Mouse (Mus musculus) liver, postnatal 0 days (tissue): Measurements from ENCODE around the gene Zfp317. TPM values are rescaled to one million over a fixed set of nuclear protein-coding genes. Genes with fewer than 3 reads are reported as not detected.
"Not testable (repeated sequence)": the region's sequence is repeated elsewhere in the genome, so short reads cannot be mapped to it uniquely, and the experiment has no call there.

Source experiments
- ATAC-seq: fragments of 200-750 bp; cut with Nextera tagmentation; 2 replicates; pipeline ENCODE4 v1.8.0; 2017; ENCODE audit warnings: mild to moderate bottlenecking, moderate library complexity
- DNase-seq: peaks from one replicate; pipeline ENCODE4 v3.0.0-alpha.2; 2016
- H3K27ac ChIP-seq: fragments of 300-500 bp; sonication (generic); 2 replicates; pipeline ENCODE4 v1.5.1; 2014; ENCODE audit warnings: antibody characterized with exemption, moderate library complexity, mild to moderate bottlenecking, low read depth
- H3K27me3 ChIP-seq: fragments of 300-500 bp; sonication (generic); 2 replicates; pipeline ENCODE4 v1.6.1; 2014; ENCODE audit warnings: low read length, control low read depth, mixed read lengths; ENCODE audit not compliant: insufficient read depth
- H3K36me3 ChIP-seq: fragments of 300-500 bp; sonication (generic); replicated peaks from 2 replicates; pipeline ENCODE4 v1.6.1; 2014; ENCODE audit warnings: mild to moderate bottlenecking, control low read depth, low read length, moderate library complexity, mixed read lengths; ENCODE audit not compliant: insufficient read depth
- H3K4me1 ChIP-seq: fragments of 300-500 bp; sonication (generic); 2 replicates; pipeline ENCODE4 v1.6.1; 2014; ENCODE audit warnings: antibody characterized with exemption, mild to moderate bottlenecking, control low read depth; ENCODE audit not compliant: insufficient read depth
- H3K4me2 ChIP-seq: fragments of 300-500 bp; sonication (generic); 2 replicates; pipeline ENCODE4 v1.6.1; 2014; ENCODE audit warnings: low read depth, mild to moderate bottlenecking, low read length, moderate library complexity, mixed read lengths
- H3K4me3 ChIP-seq: fragments of 300-500 bp; sonication (generic); 2 replicates; pipeline ENCODE4 v1.5.1; 2014; ENCODE audit warnings: low read depth, low read length
- H3K9ac ChIP-seq: fragments of 300-500 bp; sonication (generic); replicated peaks from 2 replicates; pipeline ENCODE4 v1.6.1; 2014; ENCODE audit warnings: mild to moderate bottlenecking, moderate library complexity
- H3K9me3 ChIP-seq: fragments of 300-500 bp; sonication (generic); 2 replicates; pipeline ENCODE4 v1.6.1; 2016; ENCODE audit warnings: mild to moderate bottlenecking, control low read depth, low read length, mixed read lengths
- CTCF ChIP-seq: sonication (generic); IDR thresholded peaks from 2 replicates; pipeline ENCODE4 v1.5.1; 2016; ENCODE audit warnings: antibody characterized with exemption, low read depth
- EP300 ChIP-seq: IDR thresholded peaks from 2 replicates; pipeline ENCODE4 v1.6.1; 2016; ENCODE audit warnings: antibody characterized with exemption, low read depth, mild to moderate bottlenecking
- WGBS: fragments of 180-500 bp; shearing (Covaris S2); extraction: QIAGEN DNeasy Blood & Tissue Kit; methylation state at CpG from one replicate; pipeline ENCODE4 v1.1.7; 2014; ENCODE audit not compliant: insufficient replicate concordance; 5-methylcytosine and 5-hydroxymethylcytosine counted together
- polyA plus RNA-seq: library from polyadenylated mRNA; unstranded; fragments of >200 nt; fragmentation: Nextera tagmentation; extraction: Ambion mirVana; gene quantifications from 2 replicates; pipeline ENCODE4 v1.2.1, GENCODE M21; 2015

The Zfp317 gene
- polyA plus RNA-seq, 1 experiment from 2014 or later = 4.1 TPM

DNA sequence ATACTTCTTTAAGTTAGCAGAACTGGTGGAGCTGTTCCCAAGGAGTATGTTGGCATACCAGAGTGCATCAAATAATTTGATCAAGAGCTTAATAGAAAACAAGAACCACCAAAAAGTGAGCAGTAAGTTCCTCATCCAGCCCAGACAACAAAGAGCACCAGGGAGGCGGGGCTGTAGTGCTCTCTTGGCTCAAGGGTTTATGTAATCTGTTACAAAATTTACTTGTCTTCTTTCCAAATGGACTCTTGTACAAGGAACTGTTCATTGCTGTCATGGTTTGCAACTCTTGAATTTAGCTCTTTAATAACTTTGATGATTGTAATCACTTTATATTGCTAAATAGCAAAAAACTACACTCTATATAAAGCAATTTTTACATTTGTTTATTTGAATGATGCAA is 69.5 kb downstream of the Zfp317 start:
- Histone ChIP-seq H3K4me2 (no peak overlapping the region), H3K9me3 (no peaks in the 10 kb centered on the region), H3K4me1 (no peaks in the 10 kb centered on the region), H3K36me3 (no peaks in the 10 kb centered on the region), H3K27ac (no peak overlapping the region), H3K27me3 (no peaks in the 10 kb centered on the region), H3K4me3 (no peak overlapping the region), H3K9ac (no peak overlapping the region)
- no peak for ATAC-seq
- no peak for DNase-seq
- TF ChIP-seq EP300 = no peak
- TF ChIP-seq CTCF = no peak
- WGBS = 77% methylated on average over 1 of the region's 1 CpGs

DNA sequence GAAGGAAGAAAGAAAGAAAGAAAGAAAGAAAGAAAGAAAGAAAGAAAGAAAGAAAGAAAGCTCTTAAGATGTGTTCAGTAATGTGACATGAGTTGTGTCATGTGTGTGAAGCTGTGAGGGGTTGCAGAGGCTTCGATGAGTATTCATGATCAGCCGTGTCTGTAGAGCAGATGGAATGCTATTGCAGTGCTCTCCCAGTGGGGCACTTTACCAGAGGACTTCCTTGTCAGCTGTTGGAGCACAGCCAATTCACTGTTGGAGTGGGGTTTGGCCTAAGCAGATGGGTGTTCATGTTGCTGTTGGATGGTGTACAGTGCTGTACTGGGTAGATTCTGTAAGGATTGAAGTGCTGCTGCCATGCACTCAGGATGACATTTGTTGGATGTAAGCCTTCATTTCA is 70.5 kb downstream of the Zfp317 start:
- Histone ChIP-seq H3K36me3 (no peaks in the 10 kb centered on the region), H3K4me3 (no peak overlapping the region), H3K9me3 (no peaks in the 10 kb centered on the region), H3K27me3 (no peaks in the 10 kb centered on the region), H3K4me1 (no peaks in the 10 kb centered on the region), H3K27ac (no peak overlapping the region), H3K4me2 (no peak overlapping the region), H3K9ac (no peak overlapping the region)
- 71% methylated on average over 2 of the region's 2 CpGs for WGBS
- TF ChIP-seq CTCF (no peak), EP300 (no peak)
- no peak for DNase-seq
- ATAC-seq = no peak

GRCm38 (mm10) chr9:19694285-19694684 is 72.4 kb downstream of the Zfp317 start:
- H3K4me1 ChIP-seq, H3K9me3 ChIP-seq, H3K4me3 ChIP-seq, H3K4me2 ChIP-seq, H3K9ac ChIP-seq, DNase-seq, H3K27me3 ChIP-seq, H3K36me3 ChIP-seq, H3K27ac ChIP-seq, ATAC-seq: not testable (repeated sequence)
- 43% methylated on average over 2 of the region's 2 CpGs for WGBS

GRCm38 (mm10) chr9:19694898-19695379 is 73.0 kb downstream of the Zfp317 start:
- ATAC-seq, H3K4me3 ChIP-seq, H3K27ac ChIP-seq, H3K27me3 ChIP-seq, H3K4me1 ChIP-seq, H3K4me2 ChIP-seq, H3K9ac ChIP-seq, H3K36me3 ChIP-seq, H3K9me3 ChIP-seq, DNase-seq: not testable (repeated sequence)
- 71% methylated on average over 9 of the region's 9 CpGs for WGBS

Other genes with a start within 250 kb of the Zfp317 start
- not detected in 2 replicates for gene Olfr847, start 243.4 kb upstream of the Zfp317 start, polyA plus RNA-seq
- not detected in 2 replicates for gene Olfr849, start 181.8 kb upstream of the Zfp317 start, polyA plus RNA-seq
- not detected in 2 replicates for gene Olfr850, start 143.9 kb upstream of the Zfp317 start, polyA plus RNA-seq
- gene Olfr851, start 128.8 kb upstream of the Zfp317 start, polyA plus RNA-seq = not detected in 2 replicates
- gene Olfr853, start 81.0 kb upstream of the Zfp317 start, polyA plus RNA-seq = not detected in 2 replicates
- not detected in 2 replicates for gene Olfr854, start 54.7 kb upstream of the Zfp317 start, polyA plus RNA-seq
- gene Olfr855, start 39.5 kb upstream of the Zfp317 start, polyA plus RNA-seq = not detected in 2 replicates
- gene Olfr857, start 87.3 kb downstream of the Zfp317 start, polyA plus RNA-seq = not detected in 2 replicates
- gene Olfr58, start 158.2 kb downstream of the Zfp317 start, polyA plus RNA-seq = not detected in 2 replicates
- not detected in 2 replicates for gene Olfr859, start 182.8 kb downstream of the Zfp317 start, polyA plus RNA-seq
- not detected in 2 replicates for gene Olfr860, start 227.6 kb downstream of the Zfp317 start, polyA plus RNA-seq